Mouse (Mus musculus) midbrain, embryonic 14.5 days (tissue): ENCODE measurements around the gene Wars. TPM values are rescaled to one million over a fixed set of nuclear protein-coding genes. Genes with fewer than 3 reads are reported as not detected.

Experiments used
- ATAC-seq: fragments of 200-750 bp; cut with Nextera tagmentation; 2 replicates; pipeline ENCODE4 v1.8.0; 2017; ENCODE audit warnings: moderate number of reproducible peaks, moderate library complexity; ENCODE audit not compliant: low FRiP score, low TSS enrichment
- DNase-seq: peaks from one replicate; pipeline ENCODE4 v3.0.0-alpha.2; 2015
- H3K27ac ChIP-seq: fragments of 300-500 bp; sonication (generic); replicated peaks from 2 replicates; pipeline ENCODE4 v1.5.1; 2014; ENCODE audit warnings: mild to moderate bottlenecking, low read depth, low read length, moderate library complexity
- H3K27me3 ChIP-seq: fragments of 300-500 bp; sonication (generic); 2 replicates; pipeline ENCODE4 v1.6.1; 2014; ENCODE audit warnings: low read length, control low read depth, mixed read lengths; ENCODE audit not compliant: control insufficient read depth, insufficient read depth
- H3K36me3 ChIP-seq: fragments of 300-500 bp; sonication (generic); 2 replicates; pipeline ENCODE4 v1.6.1; 2014; ENCODE audit warnings: low read length, control low read depth; ENCODE audit not compliant: control insufficient read depth, insufficient read depth
- H3K4me1 ChIP-seq: fragments of 300-500 bp; sonication (generic); 2 replicates; pipeline ENCODE4 v1.6.1; 2014; ENCODE audit warnings: mild to moderate bottlenecking, antibody characterized with exemption, low read length, control low read depth; ENCODE audit not compliant: control insufficient read depth, insufficient read depth
- H3K4me2 ChIP-seq: fragments of 300-500 bp; sonication (generic); 2 replicates; pipeline ENCODE4 v1.6.1; 2014; ENCODE audit warnings: mild to moderate bottlenecking, low read length, moderate library complexity
- H3K4me3 ChIP-seq: fragments of 300-500 bp; sonication (generic); replicated peaks from 2 replicates; pipeline ENCODE4 v1.5.1; 2014; ENCODE audit warnings: low read depth, low read length
- H3K9ac ChIP-seq: fragments of 300-500 bp; sonication (generic); replicated peaks from 2 replicates; pipeline ENCODE4 v1.6.1; 2014; ENCODE audit warnings: mild to moderate bottlenecking, low read length, moderate library complexity
- H3K9me3 ChIP-seq: fragments of 300-500 bp; sonication (generic); 2 replicates; pipeline ENCODE4 v1.6.1; 2016; ENCODE audit warnings: low read length, control low read depth, mixed read lengths; ENCODE audit not compliant: control insufficient read depth
- WGBS: fragments of 180-500 bp; shearing (Covaris S2); extraction: QIAGEN DNeasy Blood & Tissue Kit; methylation state at CpG from one replicate; pipeline ENCODE4 v1.1.7; 2014; 5-methylcytosine and 5-hydroxymethylcytosine counted together
- polyA plus RNA-seq: library from polyadenylated mRNA; unstranded; fragments of >200 nt; fragmentation: Nextera tagmentation; extraction: Ambion mirVana; gene quantifications from 2 replicates; pipeline ENCODE4 v1.2.1, GENCODE M21; 2014

Gene Wars
- polyA plus RNA-seq, 1 experiment from 2014 or later, result 110 TPM

- H3K36me3 ChIP-seq, result no peaks in the 10 kb centered on the region
- no peaks in the 10 kb centered on the region for H3K9me3 ChIP-seq
- no peaks in the 10 kb centered on the region for H3K27me3 ChIP-seq
- H3K27ac ChIP-seq, result no peak overlapping the region
- H3K4me2 ChIP-seq, result no peak overlapping the region
- 80% methylated on average over 6 of the region's 6 CpGs for WGBS
- peaks cover 4% of the 10 kb centered on the region; the same call in 1 of the 2 replicates for H3K4me1 ChIP-seq
- no peak overlapping the region for H3K9ac ChIP-seq
- ATAC-seq, result no peak
- no peak for DNase-seq
- H3K4me3 ChIP-seq, result no peak overlapping the region
Observed at GRCm38 (mm10) chr12:108934231-108934630, 40.3 kb upstream of the Wars start.

- no peak overlapping the region for H3K4me3 ChIP-seq
- no peak overlapping the region for H3K27ac ChIP-seq
- peaks cover 18% of the 10 kb centered on the region for H3K4me1 ChIP-seq
- no peaks in the 10 kb centered on the region for H3K9me3 ChIP-seq
- no peaks in the 10 kb centered on the region for H3K36me3 ChIP-seq
- H3K27me3 ChIP-seq, result no peaks in the 10 kb centered on the region
- no peak for ATAC-seq
- H3K4me2 ChIP-seq, result no peak overlapping the region
- no peak for DNase-seq
- WGBS, result 21% methylated on average over 2 of the region's 3 CpGs
- H3K9ac ChIP-seq, result no peak overlapping the region
Observed at GRCm38 (mm10) chr12:108932113-108932512, 38.1 kb upstream of the Wars start.

GRCm38 (mm10) chr12:108931341-108932053, 37.5 kb upstream of the Wars start:
- Histone ChIP-seq H3K27ac (no peak overlapping the region), H3K36me3 (no peaks in the 10 kb centered on the region), H3K9ac (no peak overlapping the region), H3K9me3 (no peaks in the 10 kb centered on the region), H3K4me3 (no peak overlapping the region), H3K4me1 (peaks cover 22% of the 10 kb centered on the region), H3K4me2 (no peak overlapping the region), H3K27me3 (no peaks in the 10 kb centered on the region)
- WGBS, result 61% methylated on average over 7 of the region's 7 CpGs
- ATAC-seq (no peak), DNase-seq (no peak)

DNA sequence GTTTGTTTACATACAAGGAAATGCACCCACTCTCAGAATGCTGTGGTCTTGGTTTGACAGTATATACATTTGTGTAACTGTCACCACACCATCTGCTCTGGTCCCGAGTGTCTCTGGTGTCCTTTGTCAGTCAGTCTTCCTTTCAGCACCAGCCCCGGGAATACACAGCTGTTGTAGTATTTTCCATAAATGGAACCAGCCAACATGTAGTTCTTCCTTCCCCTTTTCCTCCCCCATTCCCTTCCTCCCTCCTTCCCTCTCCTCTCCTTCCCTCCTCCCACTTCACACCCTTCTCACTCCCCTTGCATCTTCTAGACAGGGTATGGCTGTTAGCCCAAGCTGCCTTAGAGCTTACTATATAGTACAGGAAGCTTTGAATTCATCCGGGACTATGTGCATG, 35.5 kb upstream of the Wars start:
- no peak overlapping the region for H3K4me3 ChIP-seq
- ATAC-seq, result no peak
- H3K27me3 ChIP-seq, result no peaks in the 10 kb centered on the region
- no peaks in the 10 kb centered on the region for H3K36me3 ChIP-seq
- no peak overlapping the region for H3K9ac ChIP-seq
- no peaks in the 10 kb centered on the region for H3K9me3 ChIP-seq
- peaks cover 26% of the 10 kb centered on the region for H3K4me1 ChIP-seq
- no peak overlapping the region for H3K27ac ChIP-seq
- WGBS, result 61% methylated on average over 3 of the region's 3 CpGs
- no peak overlapping the region for H3K4me2 ChIP-seq
- no peak for DNase-seq

DNA sequence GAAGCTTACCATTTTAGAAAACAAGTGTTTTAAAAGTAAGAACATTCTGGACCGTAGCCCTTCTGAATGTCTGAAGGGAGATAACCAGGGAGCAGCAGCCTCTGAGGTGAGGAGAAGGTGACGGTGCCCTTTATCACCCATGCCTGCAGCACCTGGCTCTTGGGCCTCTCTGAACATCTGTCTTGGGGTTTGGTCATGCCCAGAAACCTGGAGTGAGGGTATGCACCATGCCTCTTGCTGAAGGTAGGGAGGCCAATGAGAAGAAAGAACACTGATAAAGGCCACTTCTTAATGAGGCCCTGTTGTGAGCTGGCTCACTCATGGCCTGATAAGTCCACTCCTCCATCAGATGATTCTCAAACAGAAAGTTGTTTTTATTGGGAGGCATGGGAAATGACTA, 34.3 kb upstream of the Wars start:
- Histone ChIP-seq H3K4me2 (no peak overlapping the region), H3K27ac (no peak overlapping the region), H3K4me3 (no peak overlapping the region), H3K9me3 (no peaks in the 10 kb centered on the region), H3K36me3 (no peaks in the 10 kb centered on the region), H3K9ac (no peak overlapping the region), H3K27me3 (no peaks in the 10 kb centered on the region), H3K4me1 (peaks cover 26% of the 10 kb centered on the region)
- no peak for ATAC-seq
- DNase-seq, result no peak
- 86% methylated on average over 2 of the region's 2 CpGs for WGBS

DNA sequence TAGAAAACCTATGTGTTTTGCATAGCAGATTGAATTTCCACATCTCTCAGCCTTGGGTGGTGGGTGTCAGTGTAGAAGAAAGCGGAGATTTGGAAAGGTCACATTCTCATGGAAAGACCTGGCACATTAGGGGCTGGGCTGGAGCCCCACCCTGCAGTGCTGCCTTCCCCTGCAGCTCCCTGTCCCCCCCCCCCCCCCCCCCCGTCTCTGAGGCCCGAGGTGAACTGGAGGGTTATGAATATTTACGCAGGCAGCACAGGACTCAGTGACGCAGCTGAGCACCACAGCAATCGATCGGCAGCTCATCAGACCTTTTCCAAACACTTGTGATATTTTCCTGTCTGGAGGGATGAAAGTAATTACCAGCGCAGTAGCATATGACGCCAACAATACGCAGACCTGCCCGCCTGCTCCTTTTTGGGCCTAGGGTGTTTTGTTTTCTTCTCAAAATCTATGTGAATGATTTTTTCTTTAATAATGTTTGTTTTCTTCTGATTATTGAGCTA, 32.7 kb upstream of the Wars start:
- Histone ChIP-seq H3K36me3 (no peaks in the 10 kb centered on the region), H3K4me2 (no peak overlapping the region), H3K4me3 (no peak overlapping the region), H3K27ac (peak overlapping the region; percentile 47; the same call in 1 of the 2 replicates), H3K9me3 (no peaks in the 10 kb centered on the region), H3K4me1 (peaks cover 23% of the 10 kb centered on the region), H3K27me3 (no peaks in the 10 kb centered on the region), H3K9ac (no peak overlapping the region)
- ATAC-seq, result peak; percentile 50; the same call in 1 of the 2 replicates
- WGBS, result 48% methylated on average over 9 of the region's 11 CpGs
- peak; percentile 65 for DNase-seq

- H3K9me3 ChIP-seq, result no peaks in the 10 kb centered on the region
- ATAC-seq (no peak), DNase-seq (no peak)
- no peaks in the 10 kb centered on the region for H3K36me3 ChIP-seq
- H3K4me3 ChIP-seq, result no peak overlapping the region
- H3K27ac ChIP-seq, result no peak overlapping the region
- 55% methylated on average over 4 of the region's 4 CpGs for WGBS
- peaks cover 48% of the 10 kb centered on the region for H3K4me1 ChIP-seq
- H3K27me3 ChIP-seq, result no peaks in the 10 kb centered on the region
- H3K9ac ChIP-seq, result no peak overlapping the region
- no peak overlapping the region for H3K4me2 ChIP-seq
Observed at GRCm38 (mm10) chr12:108918753-108919152, 24.8 kb upstream of the Wars start.

GRCm38 (mm10) chr12:108917509-108917908, 23.5 kb upstream of the Wars start:
- H3K9ac ChIP-seq, result no peak overlapping the region
- H3K9me3 ChIP-seq, result no peaks in the 10 kb centered on the region
- no peaks in the 10 kb centered on the region for H3K27me3 ChIP-seq
- H3K36me3 ChIP-seq, result no peaks in the 10 kb centered on the region
- H3K4me2 ChIP-seq, result peak overlapping the region; percentile 10; the same call in 1 of the 2 replicates
- WGBS, result 33% methylated on average over 9 of the region's 9 CpGs
- peaks cover 56% of the 10 kb centered on the region for H3K4me1 ChIP-seq
- H3K27ac ChIP-seq, result 0 out of 2 replicates have a peak overlapping the region, but pooled peaks have one; percentile 13
- DNase-seq (peak; percentile 59), ATAC-seq (peak; percentile 34; the same call in 1 of the 2 replicates)
- no peak overlapping the region for H3K4me3 ChIP-seq
